Mouse (Mus musculus): Measurements from ENCODE around the gene Cltb. TPM values are rescaled to one million over a fixed set of nuclear protein-coding genes. Genes with fewer than 3 reads are reported as not detected.

The Cltb gene
- polyA plus RNA-seq, 1 experiment from 2014 or later = 13.0 TPM

- peaks cover 2% of the 10 kb centered on the region; the same call in 1 of the 2 replicates for H3K36me3 ChIP-seq (ENCODE audit: control insufficient read depth, insufficient read depth, low read length)
- peak within 1 kb of the TSS; percentile 86 for H3K9ac ChIP-seq (ENCODE audit: low read length)
- ATAC-seq (ENCODE audit: insufficient number of reproducible peaks, low FRiP score, low TSS enrichment, low read depth) = peak; percentile 96
- peak within 1 kb of the TSS; percentile 70 for H3K4me2 ChIP-seq (ENCODE audit: low read depth, severe bottlenecking)
- 0 out of 2 replicates have a peak within 1 kb of the TSS, but pooled peaks have one; percentile 42 for H3K27ac ChIP-seq (replicated peaks; ENCODE audit: low read depth, low read length)
- no peaks in the 10 kb centered on the region for H3K9me3 ChIP-seq (ENCODE audit: control insufficient read depth, low read length)
- H3K27me3 ChIP-seq (ENCODE audit: control insufficient read depth, insufficient read depth, low read length) = no peaks in the 10 kb centered on the region
- peaks cover 4% of the 10 kb centered on the region for H3K4me1 ChIP-seq (ENCODE audit: control insufficient read depth, insufficient read depth, low read length)
- under 1% methylated on average over 51 of the region's 51 CpGs for WGBS
- peak; percentile 98 for DNase-seq (ENCODE audit: low spot score)
- peak within 1 kb of the TSS; percentile 92 for H3K4me3 ChIP-seq (ENCODE audit: low read depth, low read length)
Measured at GRCm38 (mm10) chr13:54589996-54590951, 20.9 kb downstream of the Cltb start, which contains the start of the genes Nop16 and Higd2a. Gene Nop16 (minus strand): TSS chr13:54590090. Gene Higd2a (plus strand): TSS chr13:54590207.

- peak overlapping the region; percentile 70 for H3K9ac ChIP-seq (ENCODE audit: low read length)
- peak overlapping the region; percentile 92 for H3K4me3 ChIP-seq (ENCODE audit: low read depth, low read length)
- H3K27me3 ChIP-seq (ENCODE audit: control insufficient read depth, insufficient read depth, low read length) = no peaks in the 10 kb centered on the region
- no peak overlapping the region for H3K27ac ChIP-seq (replicated peaks; ENCODE audit: low read depth, low read length)
- peaks cover 3% of the 10 kb centered on the region; the same call in 1 of the 2 replicates for H3K36me3 ChIP-seq (ENCODE audit: control insufficient read depth, insufficient read depth, low read length)
- DNase-seq (ENCODE audit: low spot score) (no peak), ATAC-seq (ENCODE audit: insufficient number of reproducible peaks, low FRiP score, low TSS enrichment, low read depth) (peak; percentile 7; the same call in 1 of the 2 replicates)
- WGBS = 2% methylated on average over 24 of the region's 24 CpGs
- H3K4me2 ChIP-seq (ENCODE audit: low read depth, severe bottlenecking) = peak overlapping the region; percentile 70
- H3K4me1 ChIP-seq (ENCODE audit: control insufficient read depth, insufficient read depth, low read length) = peaks cover 4% of the 10 kb centered on the region
- no peaks in the 10 kb centered on the region for H3K9me3 ChIP-seq (ENCODE audit: control insufficient read depth, low read length)
Measured at GRCm38 (mm10) chr13:54589414-54589995, 21.6 kb downstream of the Cltb start.

DNA sequence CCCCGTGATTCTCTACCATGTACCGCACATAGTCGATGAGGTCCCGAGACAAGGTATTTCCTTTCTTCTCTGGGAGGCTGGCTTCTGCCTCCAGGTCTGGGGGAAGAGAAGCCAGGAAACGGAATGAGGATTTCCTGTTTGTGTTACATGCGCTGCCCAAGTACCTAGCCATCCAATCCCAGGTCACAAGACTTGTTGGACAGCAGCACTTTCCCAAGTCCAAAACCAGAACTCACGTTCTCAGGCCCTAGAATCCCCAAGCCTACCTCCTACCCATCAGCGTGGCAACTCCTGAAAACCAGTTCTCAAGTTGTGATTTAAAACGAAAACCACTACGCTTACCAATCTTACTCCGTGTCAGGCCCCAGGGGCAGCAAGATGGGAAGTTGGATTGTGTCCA, 25.3 kb downstream of the Cltb start:
- peaks cover 19% of the 10 kb centered on the region; the same call in 1 of the 2 replicates for H3K36me3 ChIP-seq (ENCODE audit: control insufficient read depth, insufficient read depth, low read length)
- 90% methylated on average over 11 of the region's 11 CpGs for WGBS
- no peak overlapping the region for H3K9ac ChIP-seq (ENCODE audit: low read length)
- H3K4me2 ChIP-seq (ENCODE audit: low read depth, severe bottlenecking) = no peak overlapping the region
- no peaks in the 10 kb centered on the region for H3K9me3 ChIP-seq (ENCODE audit: control insufficient read depth, low read length)
- no peak for ATAC-seq (ENCODE audit: insufficient number of reproducible peaks, low FRiP score, low TSS enrichment, low read depth)
- no peaks in the 10 kb centered on the region; the same call in 1 of the 2 replicates for H3K4me1 ChIP-seq (ENCODE audit: control insufficient read depth, insufficient read depth, low read length)
- DNase-seq (ENCODE audit: low spot score) = no peak
- no peak overlapping the region for H3K4me3 ChIP-seq (ENCODE audit: low read depth, low read length)
- H3K27ac ChIP-seq (replicated peaks; ENCODE audit: low read depth, low read length) = no peak overlapping the region
- H3K27me3 ChIP-seq (ENCODE audit: control insufficient read depth, insufficient read depth, low read length) = no peaks in the 10 kb centered on the region

DNA sequence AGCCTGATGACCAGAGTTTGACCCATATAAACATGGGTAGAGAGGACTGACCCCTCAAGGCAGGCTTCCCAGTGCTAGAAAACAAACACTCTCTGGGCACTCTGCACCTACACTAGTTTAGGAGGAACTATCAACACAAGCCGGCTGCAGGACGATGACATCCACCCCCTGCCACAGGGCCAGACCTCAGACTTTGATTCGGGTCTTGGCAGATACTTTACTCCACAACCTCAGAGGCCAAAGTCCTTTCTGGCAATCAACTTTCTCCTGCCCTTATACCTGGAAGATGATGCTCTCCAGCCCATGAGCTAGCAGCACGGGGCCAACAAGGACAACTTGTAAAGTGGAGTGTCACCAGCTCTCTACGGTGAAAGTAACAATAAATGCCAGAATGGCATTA, 28.3 kb downstream of the Cltb start:
- Histone ChIP-seq H3K27ac (replicated peaks; ENCODE audit: low read depth, low read length) (no peak overlapping the region), H3K9ac (ENCODE audit: low read length) (no peak overlapping the region), H3K36me3 (ENCODE audit: control insufficient read depth, insufficient read depth, low read length) (peaks cover 31% of the 10 kb centered on the region), H3K4me3 (ENCODE audit: low read depth, low read length) (no peak overlapping the region), H3K4me1 (ENCODE audit: control insufficient read depth, insufficient read depth, low read length) (no peaks in the 10 kb centered on the region), H3K4me2 (ENCODE audit: low read depth, severe bottlenecking) (no peak overlapping the region), H3K27me3 (ENCODE audit: control insufficient read depth, insufficient read depth, low read length) (no peaks in the 10 kb centered on the region), H3K9me3 (ENCODE audit: control insufficient read depth, low read length) (no peaks in the 10 kb centered on the region)
- WGBS = 90% methylated on average over 5 of the region's 5 CpGs
- ATAC-seq (ENCODE audit: insufficient number of reproducible peaks, low FRiP score, low TSS enrichment, low read depth) (no peak), DNase-seq (ENCODE audit: low spot score) (no peak)

GRCm38 (mm10) chr13:54582126-54582525, 29.0 kb downstream of the Cltb start:
- Histone ChIP-seq H3K4me3 (ENCODE audit: low read depth, low read length) (no peak overlapping the region), H3K4me2 (ENCODE audit: low read depth, severe bottlenecking) (no peak overlapping the region), H3K27me3 (ENCODE audit: control insufficient read depth, insufficient read depth, low read length) (no peaks in the 10 kb centered on the region), H3K36me3 (ENCODE audit: control insufficient read depth, insufficient read depth, low read length) (peaks cover 34% of the 10 kb centered on the region), H3K9me3 (ENCODE audit: control insufficient read depth, low read length) (no peaks in the 10 kb centered on the region), H3K27ac (replicated peaks; ENCODE audit: low read depth, low read length) (no peak overlapping the region), H3K9ac (ENCODE audit: low read length) (no peak overlapping the region), H3K4me1 (ENCODE audit: control insufficient read depth, insufficient read depth, low read length) (no peaks in the 10 kb centered on the region)
- DNase-seq (ENCODE audit: low spot score) (no peak), ATAC-seq (ENCODE audit: insufficient number of reproducible peaks, low FRiP score, low TSS enrichment, low read depth) (no peak)
- WGBS = 87% methylated on average over 10 of the region's 10 CpGs

GRCm38 (mm10) chr13:54581385-54581784, 29.8 kb downstream of the Cltb start:
- H3K27me3 ChIP-seq (ENCODE audit: control insufficient read depth, insufficient read depth, low read length) = no peaks in the 10 kb centered on the region
- H3K4me1 ChIP-seq (ENCODE audit: control insufficient read depth, insufficient read depth, low read length) = no peaks in the 10 kb centered on the region
- DNase-seq (ENCODE audit: low spot score) (no peak), ATAC-seq (ENCODE audit: insufficient number of reproducible peaks, low FRiP score, low TSS enrichment, low read depth) (no peak)
- 95% methylated on average over 2 of the region's 2 CpGs for WGBS
- no peaks in the 10 kb centered on the region for H3K9me3 ChIP-seq (ENCODE audit: control insufficient read depth, low read length)
- H3K36me3 ChIP-seq (ENCODE audit: control insufficient read depth, insufficient read depth, low read length) = peaks cover 34% of the 10 kb centered on the region
- no peak overlapping the region for H3K4me3 ChIP-seq (ENCODE audit: low read depth, low read length)
- H3K27ac ChIP-seq (replicated peaks; ENCODE audit: low read depth, low read length) = no peak overlapping the region
- no peak overlapping the region for H3K9ac ChIP-seq (ENCODE audit: low read length)
- H3K4me2 ChIP-seq (ENCODE audit: low read depth, severe bottlenecking) = no peak overlapping the region

DNA sequence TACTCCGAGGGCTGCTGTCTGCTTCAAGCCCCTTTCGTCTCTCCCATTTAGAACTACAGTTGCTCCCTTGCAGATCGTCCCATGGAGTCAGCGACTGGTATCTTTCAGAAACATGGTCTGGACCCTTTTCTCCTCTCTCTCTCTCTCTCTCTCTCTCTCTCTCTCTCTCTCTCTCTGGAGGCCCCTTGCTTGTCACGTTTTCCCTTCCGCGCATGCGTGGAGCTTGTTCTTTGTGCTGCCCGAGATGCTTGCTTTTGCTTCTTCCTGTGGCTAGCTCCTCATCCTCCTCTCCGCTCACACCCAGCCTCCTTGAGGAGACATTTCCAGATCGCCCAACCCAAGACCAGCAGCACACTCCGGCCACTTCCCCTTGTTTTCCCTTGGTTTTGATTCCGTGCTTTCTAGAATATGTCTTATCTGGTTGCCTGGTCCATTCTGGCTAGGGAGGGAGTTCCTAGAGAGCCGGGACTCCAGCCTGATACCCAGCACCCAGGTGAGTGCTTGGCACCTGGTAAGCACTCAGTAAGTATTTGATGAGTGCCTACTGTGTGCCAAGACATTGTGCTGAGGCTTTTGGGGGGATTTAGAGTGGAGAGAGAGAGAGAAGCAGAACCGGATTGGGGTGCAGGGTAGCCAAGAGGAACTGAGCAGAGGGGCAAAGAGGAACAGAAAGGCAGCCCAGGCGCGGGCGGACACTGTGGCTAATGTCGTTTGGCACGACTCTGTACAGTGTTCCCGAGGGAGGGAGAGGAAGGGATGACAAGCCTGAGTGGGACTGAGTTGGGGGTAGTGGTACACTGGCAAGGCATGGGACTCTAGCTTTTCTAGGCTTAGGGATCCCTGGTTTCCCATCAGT, 33.3 kb downstream of the Cltb start:
- no peak for DNase-seq (ENCODE audit: low spot score)
- Histone ChIP-seq H3K4me1 (ENCODE audit: control insufficient read depth, insufficient read depth, low read length) (peaks cover 4% of the 10 kb centered on the region; the same call in 1 of the 2 replicates), H3K36me3 (ENCODE audit: control insufficient read depth, insufficient read depth, low read length) (peaks cover 25% of the 10 kb centered on the region), H3K27ac (replicated peaks; ENCODE audit: low read depth, low read length) (no peak overlapping the region), H3K9me3 (ENCODE audit: control insufficient read depth, low read length) (no peaks in the 10 kb centered on the region), H3K4me3 (ENCODE audit: low read depth, low read length) (no peak overlapping the region), H3K9ac (ENCODE audit: low read length) (no peak overlapping the region), H3K4me2 (ENCODE audit: low read depth, severe bottlenecking) (no peak overlapping the region), H3K27me3 (ENCODE audit: control insufficient read depth, insufficient read depth, low read length) (no peaks in the 10 kb centered on the region)
- no peak for ATAC-seq (ENCODE audit: insufficient number of reproducible peaks, low FRiP score, low TSS enrichment, low read depth)
- 90% methylated on average over 21 of the region's 21 CpGs for WGBS

DNA sequence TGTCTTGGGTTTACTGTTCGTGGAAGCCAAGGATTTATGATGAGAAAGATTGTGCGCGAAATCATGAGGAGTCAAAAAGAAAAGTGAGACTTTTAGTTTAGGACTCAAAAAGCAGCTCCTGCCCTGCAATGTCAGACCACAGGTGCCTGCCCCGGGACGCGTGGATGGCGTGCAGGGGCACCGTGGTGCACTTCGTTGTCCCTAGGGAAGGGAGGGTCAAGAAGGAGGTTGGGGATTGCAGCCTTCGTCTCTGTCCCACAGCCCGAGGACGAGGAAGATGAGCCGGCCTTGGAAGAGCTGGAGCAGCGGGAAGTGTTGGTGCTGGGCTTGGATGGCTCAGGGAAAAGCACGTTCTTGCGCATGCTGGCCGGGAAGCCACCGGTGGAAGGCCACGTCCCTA, 35.7 kb downstream of the Cltb start:
- H3K27ac ChIP-seq (replicated peaks; ENCODE audit: low read depth, low read length) = peak overlapping the region; percentile 22; the same call in 1 of the 2 replicates
- ATAC-seq (ENCODE audit: insufficient number of reproducible peaks, low FRiP score, low TSS enrichment, low read depth) (no peak), DNase-seq (ENCODE audit: low spot score) (peak; percentile 31)
- peaks cover 4% of the 10 kb centered on the region; the same call in 1 of the 2 replicates for H3K4me1 ChIP-seq (ENCODE audit: control insufficient read depth, insufficient read depth, low read length)
- peak overlapping the region; percentile 86 for H3K4me3 ChIP-seq (ENCODE audit: low read depth, low read length)
- no peaks in the 10 kb centered on the region for H3K9me3 ChIP-seq (ENCODE audit: control insufficient read depth, low read length)
- H3K36me3 ChIP-seq (ENCODE audit: control insufficient read depth, insufficient read depth, low read length) = peaks cover 11% of the 10 kb centered on the region
- H3K4me2 ChIP-seq (ENCODE audit: low read depth, severe bottlenecking) = peak overlapping the region; percentile 90
- WGBS = 2% methylated on average over 19 of the region's 19 CpGs
- H3K27me3 ChIP-seq (ENCODE audit: control insufficient read depth, insufficient read depth, low read length) = no peaks in the 10 kb centered on the region
- H3K9ac ChIP-seq (ENCODE audit: low read length) = peak overlapping the region; percentile 78
